ENCODE assay signal across 9 mouse cellular contexts in genomic region chr10:12817409-12817808, GRCm38 (mm10). TPM values are rescaled to one million over a fixed set of nuclear protein-coding genes. Genes with fewer than 3 reads are reported as not detected.
DNase-seq lines count a peak whose midpoint lies in the region; ATAC-seq and TF ChIP-seq lines count a peak whose summit lies in the region.
"Had no signal": no experiment of that assay in that cellular context is flagged by ENCODE, and none has a peak within 500 bp of the region (broad histone marks: within the 10 kb centered on the region; RNA-seq: fewer than 3 reads in every experiment).

No protein-coding gene starts in this region.

- no peak overlapping the region for H3K4me2 ChIP-seq in midbrain, embryonic 13.5 days (replicated peaks)
- H3K4me2 ChIP-seq in heart, embryonic 14.5 days (ENCODE audit: low read length), result peak overlapping the region; percentile 41

- no peak overlapping the region for H3K4me3 ChIP-seq in midbrain, embryonic 13.5 days (replicated peaks)
- no peak overlapping the region for H3K4me3 ChIP-seq in midbrain, embryonic 10.5 days
- H3K4me3 ChIP-seq in heart, embryonic 14.5 days (ENCODE audit: control insufficient read depth in 1 of 2, insufficient read depth in 1 of 2, low read depth in 1 of 2, low read length in 2 of 2), result no peak overlapping the region
- H3K4me3 ChIP-seq in lung, adult 2 months (replicated peaks; ENCODE audit: extremely low read depth, low read depth, low read length), result no peak overlapping the region
- no peak overlapping the region for H3K4me3 ChIP-seq in embryonic facial prominence, embryonic 10.5 days
- H3K4me3 ChIP-seq: myocyte had no signal

- WGBS in midbrain, embryonic 13.5 days, result 89% methylated on average over 6 of the region's 6 CpGs
- WGBS in midbrain, embryonic 10.5 days, result 95% methylated on average over 6 of the region's 6 CpGs
- WGBS in heart, embryonic 14.5 days, result 65% methylated on average over 6 of the region's 6 CpGs
- 64% methylated on average over 6 of the region's 6 CpGs for WGBS in lung, adult 2 months
- 94% methylated on average over 6 of the region's 6 CpGs for WGBS in embryonic facial prominence, embryonic 10.5 days

- no peaks in the 10 kb centered on the region for H3K27me3 ChIP-seq in midbrain, embryonic 13.5 days
- H3K27me3 ChIP-seq in midbrain, embryonic 10.5 days (ENCODE audit: low read depth, poor library complexity, severe bottlenecking), result no peaks in the 10 kb centered on the region
- no peaks in the 10 kb centered on the region for H3K27me3 ChIP-seq in heart, embryonic 14.5 days (ENCODE audit: control insufficient read depth, insufficient read depth, low read length)
- H3K27me3 ChIP-seq in embryonic facial prominence, embryonic 10.5 days (replicated peaks; ENCODE audit: low read depth, poor library complexity, severe bottlenecking), result no peaks in the 10 kb centered on the region

- no peak for TF ChIP-seq CTCF in lung, adult 2 months (IDR thresholded peaks at IDR 0.05; ENCODE audit: insufficient read depth, low read length)

- no peak overlapping the region for H3K27ac ChIP-seq in midbrain, embryonic 13.5 days
- H3K27ac ChIP-seq in midbrain, embryonic 10.5 days (replicated peaks), result no peak overlapping the region; the same call in 1 of the 2 replicates
- H3K27ac ChIP-seq in heart, embryonic 14.5 days (replicated peaks in 1 of 2; ENCODE audit: control insufficient read depth in 1 of 2, insufficient read depth in 1 of 2, low read depth in 2 of 2, low read length in 2 of 2), result peak overlapping the region in 1 of 2 experiments; percentile 48; a peak in 2 of 4 replicates
- no peak overlapping the region for H3K27ac ChIP-seq in embryonic facial prominence, embryonic 10.5 days (replicated peaks)

- DNase-seq in midbrain, embryonic 10.5 days (ENCODE audit: low spot score), result no peak
- peak; percentile 58 for DNase-seq in lung, adult 2 months
- DNase-seq in urinary bladder, postnatal 25 days (ENCODE audit: low spot score), result no peak
- no peak for DNase-seq in embryonic facial prominence, embryonic 10.5 days (ENCODE audit: low spot score)

- no peaks in the 10 kb centered on the region for H3K36me3 ChIP-seq in midbrain, embryonic 13.5 days
- H3K36me3 ChIP-seq in midbrain, embryonic 10.5 days, result no peaks in the 10 kb centered on the region
- no peaks in the 10 kb centered on the region for H3K36me3 ChIP-seq in heart, embryonic 14.5 days (ENCODE audit: control insufficient read depth, insufficient read depth, low read length)
- H3K36me3 ChIP-seq in embryonic facial prominence, embryonic 10.5 days (replicated peaks), result no peaks in the 10 kb centered on the region; the same call in 1 of the 2 replicates

- no peak overlapping the region for H3K9ac ChIP-seq in midbrain, embryonic 13.5 days (replicated peaks)
- no peak overlapping the region for H3K9ac ChIP-seq in heart, embryonic 14.5 days (ENCODE audit: low read length)

- ATAC-seq in midbrain, embryonic 13.5 days, result 0 out of 2 replicates have a peak, but pooled peaks have one; percentile 50
- ATAC-seq in cerebellum, adult (ENCODE audit: insufficient number of reproducible peaks, low FRiP score, low TSS enrichment), result peak; percentile 41; the same call in 1 of the 2 replicates
- no peak for ATAC-seq in heart, embryonic 14.5 days (ENCODE audit: insufficient number of reproducible peaks, insufficient read depth, low FRiP score, low read depth)
- no peak for ATAC-seq in activated CD4-positive, CD25-positive, alpha-beta regulatory T cell, adult 4 months

- no peaks in the 10 kb centered on the region for H3K4me1 ChIP-seq in midbrain, embryonic 13.5 days (replicated peaks)
- H3K4me1 ChIP-seq in midbrain, embryonic 10.5 days, result peaks cover 15% of the 10 kb centered on the region
- H3K4me1 ChIP-seq in heart, embryonic 14.5 days (ENCODE audit: control insufficient read depth in 2 of 2, insufficient read depth in 2 of 2, low read length in 2 of 2), result peaks cover 24 to 54% of the 10 kb centered on the region in 2 experiments
- H3K4me1 ChIP-seq in lung, adult 2 months (ENCODE audit: control insufficient read depth, insufficient read depth, low read length), result peaks cover 10% of the 10 kb centered on the region
- peaks cover 5% of the 10 kb centered on the region for H3K4me1 ChIP-seq in embryonic facial prominence, embryonic 10.5 days

- TF ChIP-seq POLR2A in lung, adult 2 months (IDR thresholded peaks at IDR 0.05; ENCODE audit: borderline replicate concordance, extremely low read depth, low read depth, low read length), result no peak

- H3K9me3 ChIP-seq in midbrain, embryonic 13.5 days, result no peaks in the 10 kb centered on the region
- no peaks in the 10 kb centered on the region for H3K9me3 ChIP-seq in midbrain, embryonic 10.5 days (replicated peaks)
- no peaks in the 10 kb centered on the region for H3K9me3 ChIP-seq in heart, embryonic 14.5 days (ENCODE audit: control insufficient read depth, low read length)
- H3K9me3 ChIP-seq in embryonic facial prominence, embryonic 10.5 days, result no peaks in the 10 kb centered on the region

RNA-seq across cellular contexts. Expression of gene Utrn, which starts 51.8 kb away (rescaled TPM):
- 21.9 and 23.6 TPM in 2 replicates for polyA plus RNA-seq in midbrain, embryonic 13.5 days (2015; fragmentation: Nextera tagmentation; extraction: Ambion mirVana)
- polyA plus RNA-seq in midbrain, embryonic 10.5 days (2016; fragmentation: Nextera tagmentation; extraction: Ambion mirVana), result 38.8 and 39.8 TPM in 2 replicates
- polyA plus RNA-seq in heart, embryonic 14.5 days (2014; fragmentation: Nextera tagmentation; extraction: Ambion mirVana), result 65.3 and 67.0 TPM in 2 replicates
- 47.7 and 59.1 TPM in 2 replicates for polyA plus RNA-seq in lung, adult 2 months (2012; rRNA removed)
- 100 to 1,000 TPM; 255 to 319 TPM for polyA plus RNA-seq in activated CD4-positive, CD25-positive, alpha-beta regulatory T cell, adult 4 months (2017; shearing (Covaris generic))
- polyA plus RNA-seq in embryonic facial prominence, embryonic 10.5 days (2016; fragmentation: Nextera tagmentation; extraction: Ambion mirVana), result 58.8 and 63.8 TPM in 2 replicates

Comparison
In these comparisons a context has a peak if more than half of its experiments do, and no peak if none do; other contexts are left out.
1. ATAC-seq: peak in midbrain, embryonic 13.5 days (single experiment) and cerebellum, adult (single experiment); none in heart, embryonic 14.5 days (single experiment) and activated CD4-positive, CD25-positive, alpha-beta regulatory T cell, adult 4 months (single experiment).